Mouse (Mus musculus): ENCODE measurements around the gene Psmb9. TPM values are rescaled to one million over a fixed set of nuclear protein-coding genes. Genes with fewer than 3 reads are reported as not detected.

Psmb9 gene
- polyA plus RNA-seq, 1 experiment from 2014 or later = 4.0 TPM

- peak within 1 kb of the TSS; percentile 85 for H3K4me3 ChIP-seq (ENCODE audit: low read depth, low read length)
- ATAC-seq (replicated peaks; ENCODE audit: low FRiP score) (no peak), DNase-seq (ENCODE audit: low spot score) (no peak)
- H3K9me3 ChIP-seq (ENCODE audit: control insufficient read depth, low read length) = no peaks in the 10 kb centered on the region
- WGBS = 77% methylated on average over 5 of the region's 5 CpGs
- H3K27me3 ChIP-seq (replicated peaks; ENCODE audit: control insufficient read depth, insufficient read depth, low read length) = peaks cover 22% of the 10 kb centered on the region
- no peaks in the 10 kb centered on the region for H3K36me3 ChIP-seq (ENCODE audit: control insufficient read depth, insufficient read depth, low read length)
- peak within 1 kb of the TSS; percentile 84 for H3K9ac ChIP-seq (ENCODE audit: low read depth, low read length)
- peak within 1 kb of the TSS; percentile 93 for H3K4me2 ChIP-seq
- peaks cover 9% of the 10 kb centered on the region for H3K4me1 ChIP-seq (replicated peaks; ENCODE audit: control insufficient read depth, insufficient read depth, low read length)
- H3K27ac ChIP-seq (ENCODE audit: low read depth, low read length) = no peak within 1 kb of the TSS
Observed at GRCm38 (mm10) chr17:34203444-34203843, 15.9 kb upstream of the Psmb9 start, which contains the start of gene Tap2. Gene Tap2 (plus strand): TSS chr17:34203527.

- Histone ChIP-seq H3K4me1 (replicated peaks; ENCODE audit: control insufficient read depth, insufficient read depth, low read length) (peaks cover 12% of the 10 kb centered on the region), H3K4me3 (ENCODE audit: low read depth, low read length) (no peak overlapping the region), H3K27ac (ENCODE audit: low read depth, low read length) (no peak overlapping the region), H3K36me3 (ENCODE audit: control insufficient read depth, insufficient read depth, low read length) (no peaks in the 10 kb centered on the region), H3K27me3 (replicated peaks; ENCODE audit: control insufficient read depth, insufficient read depth, low read length) (peaks cover 27% of the 10 kb centered on the region), H3K9me3 (ENCODE audit: control insufficient read depth, low read length) (no peaks in the 10 kb centered on the region), H3K4me2 (no peak overlapping the region), H3K9ac (ENCODE audit: low read depth, low read length) (no peak overlapping the region)
- DNase-seq (ENCODE audit: low spot score) (no peak), ATAC-seq (replicated peaks; ENCODE audit: low FRiP score) (no peak)
- 83% methylated on average over 4 of the region's 4 CpGs for WGBS
Observed at GRCm38 (mm10) chr17:34202760-34203442, 15.3 kb upstream of the Psmb9 start.

- H3K4me1 ChIP-seq (replicated peaks; ENCODE audit: control insufficient read depth, insufficient read depth, low read length) = peaks cover 21% of the 10 kb centered on the region
- no peak overlapping the region for H3K4me3 ChIP-seq (ENCODE audit: low read depth, low read length)
- peaks cover 40% of the 10 kb centered on the region for H3K27me3 ChIP-seq (replicated peaks; ENCODE audit: control insufficient read depth, insufficient read depth, low read length)
- H3K4me2 ChIP-seq = no peak overlapping the region
- WGBS = 65% methylated on average over 7 of the region's 7 CpGs
- DNase-seq (ENCODE audit: low spot score) = no peak
- H3K9ac ChIP-seq (ENCODE audit: low read depth, low read length) = no peak overlapping the region
- no peaks in the 10 kb centered on the region for H3K9me3 ChIP-seq (ENCODE audit: control insufficient read depth, low read length)
- H3K27ac ChIP-seq (ENCODE audit: low read depth, low read length) = no peak overlapping the region
- no peaks in the 10 kb centered on the region for H3K36me3 ChIP-seq (ENCODE audit: control insufficient read depth, insufficient read depth, low read length)
- no peak for ATAC-seq (replicated peaks; ENCODE audit: low FRiP score)
Observed at GRCm38 (mm10) chr17:34201506-34202055, 14.0 kb upstream of the Psmb9 start.

GRCm38 (mm10) chr17:34200772-34201505 lies 13.4 kb upstream of the Psmb9 start:
- ATAC-seq (replicated peaks; ENCODE audit: low FRiP score) = no peak
- H3K27ac ChIP-seq (ENCODE audit: low read depth, low read length) = no peak overlapping the region
- no peaks in the 10 kb centered on the region for H3K36me3 ChIP-seq (ENCODE audit: control insufficient read depth, insufficient read depth, low read length)
- H3K9ac ChIP-seq (ENCODE audit: low read depth, low read length) = no peak overlapping the region
- H3K4me2 ChIP-seq = no peak overlapping the region
- peaks cover 46% of the 10 kb centered on the region for H3K27me3 ChIP-seq (replicated peaks; ENCODE audit: control insufficient read depth, insufficient read depth, low read length)
- no peak for DNase-seq (ENCODE audit: low spot score)
- no peak overlapping the region for H3K4me3 ChIP-seq (ENCODE audit: low read depth, low read length)
- no peaks in the 10 kb centered on the region for H3K9me3 ChIP-seq (ENCODE audit: control insufficient read depth, low read length)
- H3K4me1 ChIP-seq (replicated peaks; ENCODE audit: control insufficient read depth, insufficient read depth, low read length) = peaks cover 21% of the 10 kb centered on the region
- WGBS = 83% methylated on average over 16 of the region's 16 CpGs

DNA sequence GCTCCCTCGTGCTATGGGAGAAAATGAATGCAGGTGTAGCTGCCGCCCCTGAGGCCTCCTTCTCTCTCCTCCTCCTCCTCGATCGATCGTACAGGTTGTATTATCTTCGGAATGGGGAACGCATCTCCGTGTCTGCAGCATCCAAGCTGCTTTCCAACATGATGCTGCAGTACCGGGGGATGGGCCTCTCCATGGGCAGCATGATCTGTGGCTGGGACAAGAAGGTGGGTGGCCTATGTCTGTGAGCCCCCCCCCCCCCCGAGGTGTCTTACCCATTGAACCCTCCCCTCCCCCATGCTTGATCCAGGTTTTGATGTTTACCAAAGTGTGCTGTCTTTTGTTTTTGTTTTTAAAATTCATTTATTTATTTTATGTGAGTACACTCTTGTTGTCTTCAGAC lies 12.5 kb upstream of the Psmb9 start:
- Histone ChIP-seq H3K36me3 (ENCODE audit: control insufficient read depth, insufficient read depth, low read length) (no peaks in the 10 kb centered on the region), H3K4me2 (no peak overlapping the region), H3K27me3 (replicated peaks; ENCODE audit: control insufficient read depth, insufficient read depth, low read length) (peaks cover 55% of the 10 kb centered on the region), H3K27ac (ENCODE audit: low read depth, low read length) (no peak overlapping the region), H3K4me3 (ENCODE audit: low read depth, low read length) (no peak overlapping the region), H3K9ac (ENCODE audit: low read depth, low read length) (no peak overlapping the region), H3K4me1 (replicated peaks; ENCODE audit: control insufficient read depth, insufficient read depth, low read length) (peaks cover 16% of the 10 kb centered on the region), H3K9me3 (ENCODE audit: control insufficient read depth, low read length) (no peaks in the 10 kb centered on the region)
- 84% methylated on average over 10 of the region's 10 CpGs for WGBS
- DNase-seq (ENCODE audit: low spot score) (no peak), ATAC-seq (replicated peaks; ENCODE audit: low FRiP score) (no peak)

DNA sequence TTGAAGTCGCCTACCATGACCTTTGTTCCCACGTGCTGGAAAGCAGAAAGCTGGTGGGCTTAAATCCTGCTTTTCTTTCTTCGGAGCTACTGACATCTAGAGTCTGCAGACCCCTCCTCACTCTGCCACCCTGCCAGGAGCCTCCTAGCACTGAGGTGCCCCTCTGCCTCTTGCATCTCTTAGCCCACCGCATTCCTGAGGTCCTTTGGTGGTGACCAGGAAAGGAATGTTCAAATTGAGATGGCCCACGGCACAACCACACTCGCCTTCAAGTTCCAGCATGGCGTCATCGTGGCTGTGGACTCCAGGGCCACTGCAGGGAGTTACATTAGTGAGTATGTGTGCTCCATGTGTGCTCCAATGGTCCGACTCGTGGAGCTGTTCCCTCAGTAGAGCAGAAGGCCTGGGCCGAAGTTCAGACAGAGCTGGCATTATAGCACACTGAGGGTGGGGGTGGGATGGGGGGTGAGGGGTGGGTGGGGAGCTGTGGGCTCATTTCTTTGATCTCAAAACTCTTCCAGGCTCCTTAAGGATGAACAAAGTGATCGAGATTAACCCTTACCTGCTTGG lies 11.6 kb upstream of the Psmb9 start:
- no peaks in the 10 kb centered on the region for H3K36me3 ChIP-seq (ENCODE audit: control insufficient read depth, insufficient read depth, low read length)
- no peak overlapping the region for H3K4me2 ChIP-seq
- H3K4me1 ChIP-seq (replicated peaks; ENCODE audit: control insufficient read depth, insufficient read depth, low read length) = peaks cover 11% of the 10 kb centered on the region
- WGBS = 67% methylated on average over 12 of the region's 12 CpGs
- no peak for DNase-seq (ENCODE audit: low spot score)
- no peak overlapping the region for H3K9ac ChIP-seq (ENCODE audit: low read depth, low read length)
- no peak overlapping the region for H3K4me3 ChIP-seq (ENCODE audit: low read depth, low read length)
- H3K27me3 ChIP-seq (replicated peaks; ENCODE audit: control insufficient read depth, insufficient read depth, low read length) = peaks cover 64% of the 10 kb centered on the region
- no peaks in the 10 kb centered on the region for H3K9me3 ChIP-seq (ENCODE audit: control insufficient read depth, low read length)
- ATAC-seq (replicated peaks; ENCODE audit: low FRiP score) = no peak
- H3K27ac ChIP-seq (ENCODE audit: low read depth, low read length) = no peak overlapping the region

DNA sequence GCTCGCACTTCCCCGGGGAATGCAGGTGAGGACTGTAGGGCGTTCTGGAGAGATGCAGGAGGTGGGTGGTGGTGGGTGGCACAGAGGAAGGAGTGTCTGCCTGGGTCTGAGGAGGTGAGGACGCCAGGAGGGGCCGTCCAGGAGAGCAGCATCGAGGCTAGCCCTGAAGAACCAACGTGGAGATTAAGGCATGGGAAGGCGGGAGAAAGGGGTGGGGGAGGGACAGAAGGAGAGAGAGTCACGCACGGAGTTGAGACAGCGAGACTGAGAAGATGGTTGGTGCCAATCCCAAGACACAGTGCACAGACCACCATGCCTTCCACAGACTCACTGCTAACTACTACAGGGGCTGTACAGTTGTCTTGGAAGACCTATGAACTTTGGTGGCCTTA lies 11.0 kb upstream of the Psmb9 start:
- H3K4me1 ChIP-seq (replicated peaks; ENCODE audit: control insufficient read depth, insufficient read depth, low read length) = peaks cover 11% of the 10 kb centered on the region
- no peaks in the 10 kb centered on the region for H3K9me3 ChIP-seq (ENCODE audit: control insufficient read depth, low read length)
- no peak for DNase-seq (ENCODE audit: low spot score)
- peak overlapping the region; percentile 63 for H3K4me2 ChIP-seq
- ATAC-seq (replicated peaks; ENCODE audit: low FRiP score) = no peak
- H3K9ac ChIP-seq (ENCODE audit: low read depth, low read length) = peak overlapping the region; percentile 37; the same call in 1 of the 2 replicates
- H3K27me3 ChIP-seq (replicated peaks; ENCODE audit: control insufficient read depth, insufficient read depth, low read length) = peaks cover 71% of the 10 kb centered on the region
- WGBS = 13% methylated on average over 11 of the region's 11 CpGs
- H3K36me3 ChIP-seq (ENCODE audit: control insufficient read depth, insufficient read depth, low read length) = no peaks in the 10 kb centered on the region
- H3K4me3 ChIP-seq (ENCODE audit: low read depth, low read length) = peak overlapping the region; percentile 46
- H3K27ac ChIP-seq (ENCODE audit: low read depth, low read length) = no peak overlapping the region

DNA sequence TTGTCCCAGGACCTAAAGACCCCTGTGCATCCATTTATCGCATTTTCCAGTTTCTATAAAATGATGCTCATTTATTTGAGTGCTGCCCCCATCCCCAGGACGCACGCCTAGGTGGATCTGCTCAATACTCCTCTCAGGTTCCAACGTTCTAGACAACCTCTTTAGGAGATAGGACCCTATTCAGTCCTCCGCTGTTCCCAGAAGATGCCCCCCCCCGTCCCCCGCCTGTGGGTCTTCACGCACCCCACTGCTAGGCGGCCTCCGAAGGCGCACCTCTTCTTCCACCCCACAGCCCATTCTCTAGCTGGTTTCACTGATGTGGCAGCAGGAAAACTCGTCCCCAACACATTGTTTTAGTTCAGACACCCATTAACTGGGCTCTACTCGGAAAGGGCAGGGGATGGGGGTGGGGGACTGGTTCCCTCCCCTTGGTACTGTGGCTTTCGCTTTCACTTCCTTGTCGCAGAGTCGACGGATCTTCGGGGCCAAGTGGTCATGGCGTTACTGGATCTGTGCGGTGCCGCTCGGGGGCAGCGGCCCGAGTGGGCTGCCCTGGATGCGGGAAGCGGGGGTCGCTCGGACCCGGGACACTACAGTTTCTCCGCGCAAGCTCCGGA lies 10.4 kb upstream of the Psmb9 start:
- H3K4me3 ChIP-seq (ENCODE audit: low read depth, low read length) = peak overlapping the region; percentile 46
- DNase-seq (ENCODE audit: low spot score) (no peak), ATAC-seq (replicated peaks; ENCODE audit: low FRiP score) (no peak)
- H3K9ac ChIP-seq (ENCODE audit: low read depth, low read length) = peak overlapping the region; percentile 37; the same call in 1 of the 2 replicates
- H3K27ac ChIP-seq (ENCODE audit: low read depth, low read length) = no peak overlapping the region
- peaks cover 11% of the 10 kb centered on the region for H3K4me1 ChIP-seq (replicated peaks; ENCODE audit: control insufficient read depth, insufficient read depth, low read length)
- no peaks in the 10 kb centered on the region for H3K36me3 ChIP-seq (ENCODE audit: control insufficient read depth, insufficient read depth, low read length)
- WGBS = 2% methylated on average over 32 of the region's 32 CpGs
- H3K27me3 ChIP-seq (replicated peaks; ENCODE audit: control insufficient read depth, insufficient read depth, low read length) = peaks cover 73% of the 10 kb centered on the region
- peak overlapping the region; percentile 63 for H3K4me2 ChIP-seq
- no peaks in the 10 kb centered on the region for H3K9me3 ChIP-seq (ENCODE audit: control insufficient read depth, low read length)

All from liver, embryonic 11.5 days (tissue).